Mouse (Mus musculus) hindbrain, embryonic 13.5 days (tissue): Measurements from ENCODE around the gene Npas4. TPM values are rescaled to one million over a fixed set of nuclear protein-coding genes. Genes with fewer than 3 reads are reported as not detected.
A peak's percentile ranks its signal among the peaks of the same experiment; 100 is the strongest.
"Not testable (repeated sequence)": the region's sequence is repeated elsewhere in the genome, so short reads cannot be mapped to it uniquely, and the experiment has no call there.

Experiments
- ATAC-seq: fragments of 200-750 bp; cut with Nextera tagmentation; 2 replicates; pipeline ENCODE4 v1.8.0; 2017; ENCODE audit warnings: moderate TSS enrichment; ENCODE audit not compliant: low FRiP score
- H3K27ac ChIP-seq: fragments of 300-500 bp; sonication (generic); 2 replicates; pipeline ENCODE4 v1.5.1; 2015; ENCODE audit warnings: inconsistent platforms, mild to moderate bottlenecking, moderate library complexity
- H3K27me3 ChIP-seq: fragments of 300-500 bp; sonication (generic); 2 replicates; pipeline ENCODE4 v1.6.1; 2015; ENCODE audit warnings: mild to moderate bottlenecking, inconsistent platforms
- H3K36me3 ChIP-seq: fragments of 300-500 bp; sonication (generic); 2 replicates; pipeline ENCODE4 v1.6.1; 2015; ENCODE audit warnings: mild to moderate bottlenecking, inconsistent platforms
- H3K4me1 ChIP-seq: fragments of 300-500 bp; sonication (generic); replicated peaks from 2 replicates; pipeline ENCODE4 v1.6.1; 2015; ENCODE audit warnings: inconsistent platforms
- H3K4me2 ChIP-seq: fragments of 300-500 bp; sonication (generic); 2 replicates; pipeline ENCODE4 v1.6.1; 2015; ENCODE audit warnings: inconsistent platforms, mild to moderate bottlenecking, moderate library complexity
- H3K4me3 ChIP-seq: fragments of 300-500 bp; sonication (generic); 2 replicates; pipeline ENCODE4 v1.5.1; 2015; ENCODE audit warnings: mild to moderate bottlenecking, inconsistent platforms
- H3K9ac ChIP-seq: fragments of 300-500 bp; sonication (generic); 2 replicates; pipeline ENCODE4 v1.6.1; 2015; ENCODE audit warnings: mild to moderate bottlenecking, inconsistent platforms
- H3K9me3 ChIP-seq: fragments of 300-500 bp; sonication (generic); 2 replicates; pipeline ENCODE4 v1.6.1; 2016; ENCODE audit warnings: inconsistent platforms
- WGBS: fragments of 180-500 bp; shearing (Covaris S2); methylation state at CpG from one replicate; pipeline ENCODE4 v1.1.7; 2015; 5-methylcytosine and 5-hydroxymethylcytosine counted together
- polyA plus RNA-seq: library from polyadenylated mRNA; unstranded; fragments of >200 nt; fragmentation: Nextera tagmentation; extraction: Ambion mirVana; gene quantifications from 2 replicates; pipeline ENCODE4 v1.2.1, GENCODE M21; 2015

Npas4 gene
- polyA plus RNA-seq, 1 experiment from 2014 or later = 0.34 TPM

- 19% methylated on average over 12 of the region's 12 CpGs for WGBS
- H3K27me3 ChIP-seq = 0 out of 2 replicates have a peak, but pooled peaks cover 8% of the 10 kb centered on the region
- H3K4me1 ChIP-seq = peaks cover 6% of the 10 kb centered on the region; the same call in 1 of the 2 replicates
- H3K4me3 ChIP-seq = no peak overlapping the region
- H3K9me3 ChIP-seq = no peaks in the 10 kb centered on the region
- no peak for ATAC-seq
- no peaks in the 10 kb centered on the region for H3K36me3 ChIP-seq
- H3K9ac ChIP-seq = no peak overlapping the region
- no peak overlapping the region for H3K4me2 ChIP-seq
- no peak overlapping the region for H3K27ac ChIP-seq
These were observed 26.7 kb upstream of the Npas4 start for GRCm38 (mm10) chr19:5016782-5017181.

DNA sequence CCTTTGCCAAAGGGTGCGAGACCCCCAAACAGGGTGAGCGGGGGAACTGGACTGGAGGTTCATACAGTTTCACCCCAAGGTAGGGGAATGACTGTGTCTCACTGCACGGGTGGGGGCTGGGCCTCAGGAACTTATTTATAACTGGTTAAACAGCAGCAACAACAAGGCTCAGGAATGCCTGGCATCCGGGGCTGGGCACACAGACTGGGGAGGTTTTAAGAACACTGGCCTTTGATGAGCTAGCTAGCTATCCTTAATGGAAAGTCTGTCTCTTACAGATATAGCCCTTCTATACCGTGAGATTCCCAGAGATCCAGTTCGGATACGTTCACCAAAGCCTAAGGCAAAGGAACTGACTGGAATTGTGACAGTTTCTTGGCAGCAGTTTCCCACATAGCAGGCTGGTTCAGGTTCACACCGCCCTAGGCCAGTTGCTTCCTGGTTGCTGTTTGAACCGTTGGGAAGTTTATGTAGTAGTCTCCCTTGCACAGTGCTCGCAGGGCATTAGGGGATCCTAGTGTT lies 26.2 kb upstream of the Npas4 start:
- no peak overlapping the region for H3K4me2 ChIP-seq
- H3K4me3 ChIP-seq = no peak overlapping the region
- 0 out of 2 replicates have a peak, but pooled peaks cover 8% of the 10 kb centered on the region for H3K27me3 ChIP-seq
- WGBS = 47% methylated on average over 10 of the region's 10 CpGs
- no peaks in the 10 kb centered on the region for H3K9me3 ChIP-seq
- no peak for ATAC-seq
- no peaks in the 10 kb centered on the region for H3K36me3 ChIP-seq
- H3K27ac ChIP-seq = no peak overlapping the region
- no peak overlapping the region for H3K9ac ChIP-seq
- H3K4me1 ChIP-seq = peaks cover 6% of the 10 kb centered on the region; the same call in 1 of the 2 replicates

GRCm38 (mm10) chr19:5014961-5015398 lies 24.9 kb upstream of the Npas4 start:
- Histone ChIP-seq H3K9ac (no peak overlapping the region), H3K4me1 (peaks cover 6% of the 10 kb centered on the region; the same call in 1 of the 2 replicates), H3K27ac (no peak overlapping the region), H3K4me3 (no peak overlapping the region), H3K36me3 (no peaks in the 10 kb centered on the region), H3K27me3 (0 out of 2 replicates have a peak, but pooled peaks cover 8% of the 10 kb centered on the region), H3K9me3 (no peaks in the 10 kb centered on the region), H3K4me2 (no peak overlapping the region)
- no peak for ATAC-seq
- WGBS = 14% methylated on average over 8 of the region's 8 CpGs

GRCm38 (mm10) chr19:5013138-5013537 lies 23.0 kb upstream of the Npas4 start:
- H3K9me3 ChIP-seq = no peaks in the 10 kb centered on the region
- H3K4me3 ChIP-seq = no peak overlapping the region
- 0 out of 2 replicates have a peak, but pooled peaks cover 8% of the 10 kb centered on the region for H3K27me3 ChIP-seq
- peaks cover 6% of the 10 kb centered on the region; the same call in 1 of the 2 replicates for H3K4me1 ChIP-seq
- 66% methylated on average over 8 of the region's 8 CpGs for WGBS
- no peaks in the 10 kb centered on the region for H3K36me3 ChIP-seq
- H3K27ac ChIP-seq = no peak overlapping the region
- no peak overlapping the region for H3K4me2 ChIP-seq
- ATAC-seq = no peak
- no peak overlapping the region for H3K9ac ChIP-seq

DNA sequence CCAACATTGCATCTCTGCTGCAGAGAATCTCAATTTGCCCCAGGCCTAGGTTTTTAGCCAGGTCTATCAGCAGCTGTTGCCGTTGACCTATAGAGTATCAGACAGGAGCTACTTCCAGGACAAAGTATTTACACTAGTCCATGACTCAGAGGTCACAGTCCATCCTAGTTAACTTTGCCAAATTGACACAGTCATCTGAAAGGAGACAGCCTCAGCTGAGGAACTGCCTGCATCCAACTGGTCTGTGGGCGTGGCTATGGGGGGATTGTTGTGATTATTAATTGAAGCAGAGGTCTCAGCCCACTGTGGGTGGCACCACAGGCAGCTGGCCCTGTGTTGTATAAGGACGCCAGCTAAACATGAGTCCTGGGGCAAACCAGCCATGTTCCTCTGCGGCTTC lies 14.8 kb upstream of the Npas4 start:
- WGBS = 70% methylated on average over 4 of the region's 4 CpGs
- H3K4me2 ChIP-seq = no peak overlapping the region

DNA sequence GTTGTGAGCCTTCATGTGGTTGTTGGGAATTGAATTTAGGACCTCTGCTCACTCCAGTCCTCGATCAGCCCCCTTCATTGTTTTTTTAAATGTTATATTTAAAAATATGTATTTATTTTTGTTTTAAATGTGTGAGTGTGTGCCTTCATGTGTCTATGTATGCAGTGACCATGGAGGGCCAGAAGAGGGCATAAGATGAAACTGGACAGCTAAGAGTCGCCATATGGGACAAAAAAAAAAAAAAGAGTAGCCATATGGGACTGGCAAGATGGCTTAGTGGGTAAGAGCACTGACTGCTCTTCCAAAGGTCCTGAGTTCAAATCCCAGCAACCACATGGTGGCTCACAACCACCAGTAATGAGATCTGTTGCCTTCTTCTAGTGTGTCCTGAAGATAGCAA lies 13.5 kb upstream of the Npas4 start:
- H3K4me3 ChIP-seq = not testable (repeated sequence)

More for the DNA sequence above, 14.8 kb upstream of the Npas4 start:
- no peak for ATAC-seq
- Histone ChIP-seq H3K9me3 (peaks cover 3% of the 10 kb centered on the region; the same call in 1 of the 2 replicates), H3K4me1 (peaks cover 18% of the 10 kb centered on the region), H3K27me3 (peaks cover 9% of the 10 kb centered on the region; the same call in 1 of the 2 replicates), H3K4me3 (no peak overlapping the region), H3K9ac (no peak overlapping the region), H3K36me3 (no peaks in the 10 kb centered on the region), H3K27ac (no peak overlapping the region)

DNA sequence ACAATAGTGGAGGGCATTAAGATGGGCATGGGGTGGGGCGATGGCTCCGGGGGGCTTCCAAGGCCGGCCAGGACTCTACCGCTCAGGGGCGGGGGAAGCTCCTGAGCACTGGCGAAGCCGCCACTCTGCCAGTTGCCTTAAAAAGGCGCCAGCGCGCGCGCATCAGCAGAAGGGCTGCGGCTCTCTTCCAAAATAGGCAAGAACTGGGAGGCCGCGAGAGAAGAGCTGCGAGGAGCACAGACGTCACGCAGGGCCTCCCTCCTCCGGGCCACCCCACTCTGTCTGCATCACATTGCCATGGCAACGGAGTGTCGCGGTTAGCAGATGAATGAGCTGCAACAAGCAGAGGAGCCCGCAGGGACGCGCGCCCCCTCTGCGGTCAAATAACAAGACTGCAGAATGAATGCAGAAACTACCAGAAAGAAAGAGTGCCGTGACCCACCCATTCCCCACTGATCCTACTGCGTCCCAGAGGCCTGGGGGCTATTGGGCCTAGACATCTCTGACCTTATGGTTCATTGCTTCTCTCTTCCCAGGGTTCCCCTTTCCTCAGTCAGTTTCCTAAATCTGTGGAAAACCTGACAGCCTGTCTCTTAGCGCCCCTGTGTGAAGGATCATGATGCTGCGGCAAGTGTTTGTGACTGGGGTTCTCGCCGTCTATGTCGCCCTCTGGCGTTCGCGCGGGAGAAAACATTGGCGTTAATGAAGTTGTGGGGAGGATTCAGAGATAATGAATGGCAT lies 11.7 kb upstream of the Npas4 start:
- Histone ChIP-seq H3K36me3 (no peaks in the 10 kb centered on the region), H3K9ac (peak overlapping the region; percentile 74), H3K4me2 (peak overlapping the region; percentile 67), H3K27me3 (peaks cover 22% of the 10 kb centered on the region), H3K9me3 (peaks cover 3% of the 10 kb centered on the region; the same call in 1 of the 2 replicates), H3K27ac (peak overlapping the region; percentile 97), H3K4me1 (peaks cover 48% of the 10 kb centered on the region), H3K4me3 (peak overlapping the region; percentile 43)
- peak; percentile 97 for ATAC-seq
- WGBS = under 1% methylated on average over 39 of the region's 39 CpGs

More for the DNA sequence above, 13.5 kb upstream of the Npas4 start:
- not testable (repeated sequence) for ATAC-seq, H3K9me3 ChIP-seq, H3K27ac ChIP-seq, H3K9ac ChIP-seq, H3K36me3 ChIP-seq, H3K4me2 ChIP-seq
- Histone ChIP-seq H3K4me1 (peaks cover 31% of the 10 kb centered on the region), H3K27me3 (peaks cover 17% of the 10 kb centered on the region; the same call in 1 of the 2 replicates)
- WGBS = 66% methylated on average over 2 of the region's 2 CpGs

- H3K27ac ChIP-seq = no peak overlapping the region
- no peaks in the 10 kb centered on the region for H3K9me3 ChIP-seq
- H3K36me3 ChIP-seq = no peaks in the 10 kb centered on the region
- 0 out of 2 replicates have a peak overlapping the region, but pooled peaks have one; percentile 5 for H3K4me2 ChIP-seq
- H3K27me3 ChIP-seq = peaks cover 43% of the 10 kb centered on the region
- H3K4me1 ChIP-seq = peaks cover 51% of the 10 kb centered on the region
- no peak overlapping the region for H3K4me3 ChIP-seq
- 76% methylated on average over 6 of the region's 6 CpGs for WGBS
- H3K9ac ChIP-seq = no peak overlapping the region
- ATAC-seq = no peak
These were observed 9.5 kb upstream of the Npas4 start for GRCm38 (mm10) chr19:4999445-5000140.

GRCm38 (mm10) chr19:4994043-4994442 lies 3.9 kb upstream of the Npas4 start:
- peaks cover 77% of the 10 kb centered on the region for H3K27me3 ChIP-seq
- no peaks in the 10 kb centered on the region for H3K36me3 ChIP-seq
- no peak overlapping the region for H3K4me3 ChIP-seq
- H3K9me3 ChIP-seq = no peaks in the 10 kb centered on the region
- no peak overlapping the region for H3K9ac ChIP-seq
- WGBS = 51% methylated on average over 5 of the region's 5 CpGs
- no peak for ATAC-seq
- no peak overlapping the region for H3K4me2 ChIP-seq
- H3K4me1 ChIP-seq = peaks cover 61% of the 10 kb centered on the region
- no peak overlapping the region for H3K27ac ChIP-seq

DNA sequence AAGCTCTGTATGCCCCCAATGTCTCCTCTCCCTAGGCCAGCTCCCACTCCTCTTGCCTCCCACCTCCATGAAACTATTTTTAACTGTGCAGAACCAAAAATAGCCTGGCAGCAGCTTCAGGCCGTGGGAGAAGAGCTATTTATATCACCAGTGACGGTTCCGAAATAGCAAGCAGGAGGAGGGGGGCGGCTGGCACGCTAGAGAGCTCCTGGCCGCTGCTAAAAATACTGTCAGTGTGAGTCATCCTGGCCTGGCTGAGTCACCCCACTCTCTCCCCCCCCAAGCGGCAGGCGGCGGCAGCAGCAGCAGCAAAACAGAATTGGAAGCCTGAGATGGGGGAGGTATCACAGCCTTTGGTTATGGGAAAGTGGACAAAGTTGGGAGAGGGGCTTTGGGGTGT lies 2.8 kb upstream of the Npas4 start:
- no peaks in the 10 kb centered on the region for H3K36me3 ChIP-seq
- peaks cover 58% of the 10 kb centered on the region for H3K4me1 ChIP-seq
- WGBS = 6% methylated on average over 9 of the region's 9 CpGs
- no peak overlapping the region for H3K27ac ChIP-seq
- H3K9me3 ChIP-seq = no peaks in the 10 kb centered on the region
- peak overlapping the region; percentile 29; the same call in 1 of the 2 replicates for H3K9ac ChIP-seq
- peaks cover 89% of the 10 kb centered on the region for H3K27me3 ChIP-seq
- H3K4me3 ChIP-seq = no peak overlapping the region
- no peak overlapping the region for H3K4me2 ChIP-seq
- ATAC-seq = no peak

GRCm38 (mm10) chr19:4992371-4992770 lies 2.3 kb upstream of the Npas4 start:
- 18% methylated on average over 8 of the region's 8 CpGs for WGBS
- Histone ChIP-seq H3K27me3 (peaks cover 94% of the 10 kb centered on the region), H3K27ac (no peak overlapping the region), H3K36me3 (no peaks in the 10 kb centered on the region; the same call in 1 of the 2 replicates), H3K4me1 (peaks cover 52% of the 10 kb centered on the region), H3K9ac (no peak overlapping the region), H3K4me2 (no peak overlapping the region), H3K9me3 (no peaks in the 10 kb centered on the region), H3K4me3 (no peak overlapping the region)
- ATAC-seq = no peak

DNA sequence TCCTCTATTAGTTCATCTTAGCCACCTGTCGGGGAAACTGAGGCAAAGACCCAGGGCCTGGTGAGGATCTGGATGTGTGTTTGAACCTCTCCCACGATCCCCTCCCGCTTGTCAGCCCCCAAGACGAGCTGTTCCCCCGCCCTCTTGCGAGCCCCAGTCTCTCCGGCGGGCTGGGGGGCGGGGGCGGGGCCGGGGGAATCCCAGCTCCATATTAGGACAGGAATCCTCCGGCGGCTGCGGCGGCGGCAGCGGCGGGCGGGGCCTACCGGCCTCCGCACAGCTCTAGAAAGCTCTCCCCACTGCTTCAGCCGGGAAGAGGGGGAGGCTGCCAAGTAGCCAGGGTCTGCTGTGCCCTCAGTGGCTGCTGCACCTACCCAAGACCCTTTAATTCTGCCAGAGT lies 600 bp upstream of the Npas4 start:
- peak overlapping the region; percentile 77; the same call in 1 of the 2 replicates for H3K27ac ChIP-seq
- H3K4me3 ChIP-seq = peak overlapping the region; percentile 51
- ATAC-seq = no peak
- 2% methylated on average over 21 of the region's 22 CpGs for WGBS
- no peaks in the 10 kb centered on the region for H3K9me3 ChIP-seq
- H3K27me3 ChIP-seq = peaks cover 95% of the 10 kb centered on the region
- peak overlapping the region; percentile 76 for H3K4me2 ChIP-seq
- H3K4me1 ChIP-seq = peaks cover 48% of the 10 kb centered on the region
- H3K36me3 ChIP-seq = peaks cover 12% of the 10 kb centered on the region
- H3K9ac ChIP-seq = peak overlapping the region; percentile 78
